Mouse (Mus musculus) lung, adult 2 months (tissue): Measurements from ENCODE around the gene Dab1. TPM values are rescaled to one million over a fixed set of nuclear protein-coding genes. Genes with fewer than 3 reads are reported as not detected.

Experiments used
- DNase-seq: peaks from one replicate; pipeline ENCODE4 v3.0.0; 2022
- H3K4me1 ChIP-seq: fragments of 200-500 bp; 2 replicates; pipeline ENCODE4 v1.6.1; 2011; ENCODE audit warnings: low read length; ENCODE audit not compliant: control insufficient read depth, insufficient read depth
- H3K4me3 ChIP-seq: fragments of 200-500 bp; replicated peaks from 2 replicates; pipeline ENCODE3; 2011; ENCODE audit warnings: low read depth, mild to moderate bottlenecking, control low read depth, low read length; ENCODE audit errors: extremely low read depth
- CTCF ChIP-seq: fragments of 200-500 bp; IDR thresholded peaks from 2 replicates; pipeline ENCODE4 v1.5.1; 2011; ENCODE audit warnings: mild to moderate bottlenecking, low read length, control low read depth; ENCODE audit not compliant: insufficient read depth
- POLR2A ChIP-seq: fragments of 200-500 bp; IDR thresholded peaks from 2 replicates; pipeline ENCODE4 v1.6.1; 2011; ENCODE audit warnings: low read depth, mild to moderate bottlenecking, control low read depth, low read length, borderline replicate concordance; ENCODE audit errors: extremely low read depth
- WGBS: fragments of 180-500 bp; shearing (Covaris S2); methylation state at CpG from one replicate; pipeline ENCODE4 v1.1.7; 2018; 5-methylcytosine and 5-hydroxymethylcytosine counted together
- polyA plus RNA-seq: library from polyadenylated mRNA; depleted of rRNA; stranded (reverse); fragments of >200 nt; gene quantifications from 2 replicates; pipeline ENCODE4 v1.2.3, GENCODE M21; 2012

The Dab1 gene
- polyA plus RNA-seq, 1 experiment = 0.28 TPM

DNA sequence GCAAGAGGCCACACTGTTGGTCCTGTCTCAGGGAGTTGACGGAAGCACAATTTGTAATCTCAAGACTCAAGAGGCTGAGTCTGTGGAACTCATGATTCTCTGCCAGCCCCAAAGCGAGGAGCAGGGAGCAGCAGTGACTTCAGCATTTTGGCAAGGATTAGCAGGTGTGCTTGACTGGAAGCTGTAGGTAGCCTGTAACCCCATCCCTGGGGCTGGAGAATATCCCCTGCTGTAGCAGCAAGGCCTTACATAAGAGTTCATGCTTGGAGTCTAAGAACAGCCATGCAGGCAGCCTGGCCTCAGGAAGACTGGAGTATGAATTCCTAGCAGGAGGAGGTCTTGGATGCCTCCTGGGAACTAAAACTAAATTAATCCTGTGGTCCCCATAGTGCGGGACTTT is 849.5 kb downstream of the Dab1 start:
- Histone ChIP-seq H3K4me1 (no peaks in the 10 kb centered on the region), H3K4me3 (no peak overlapping the region)
- WGBS = 68% methylated on average over 3 of the region's 3 CpGs
- DNase-seq = no peak
- TF ChIP-seq POLR2A (no peak), CTCF (no peak)

DNA sequence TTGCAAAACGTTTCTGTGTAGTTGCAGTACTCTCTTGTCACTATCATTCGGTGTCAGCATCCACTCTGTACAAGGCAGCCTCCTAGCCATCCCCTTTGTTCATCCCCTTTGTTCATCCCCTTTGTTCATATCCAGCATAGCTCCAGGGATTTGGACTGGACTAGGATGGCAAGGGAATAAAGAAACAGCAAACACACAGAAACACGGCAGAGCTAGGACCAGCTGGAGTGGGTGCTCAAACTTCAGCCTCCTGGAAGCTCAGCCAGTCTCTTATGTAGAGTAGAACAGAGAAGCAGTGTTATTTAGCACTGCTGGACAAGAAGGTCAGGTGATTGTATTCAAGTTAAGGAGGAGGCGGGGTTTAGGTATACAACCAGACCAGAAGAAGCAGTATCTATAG is 853.8 kb downstream of the Dab1 start:
- H3K4me3 ChIP-seq = no peak overlapping the region
- no peaks in the 10 kb centered on the region for H3K4me1 ChIP-seq
- 67% methylated on average over 4 of the region's 4 CpGs for WGBS
- no peak for TF ChIP-seq POLR2A
- TF ChIP-seq CTCF = no peak
- DNase-seq = no peak

GRCm38 (mm10) chr4:104476841-104477240 is 857.7 kb downstream of the Dab1 start:
- TF ChIP-seq CTCF (no peak), POLR2A (no peak)
- WGBS = 81% methylated on average over 7 of the region's 7 CpGs
- no peak for DNase-seq
- H3K4me1 ChIP-seq = no peaks in the 10 kb centered on the region
- no peak overlapping the region for H3K4me3 ChIP-seq

DNA sequence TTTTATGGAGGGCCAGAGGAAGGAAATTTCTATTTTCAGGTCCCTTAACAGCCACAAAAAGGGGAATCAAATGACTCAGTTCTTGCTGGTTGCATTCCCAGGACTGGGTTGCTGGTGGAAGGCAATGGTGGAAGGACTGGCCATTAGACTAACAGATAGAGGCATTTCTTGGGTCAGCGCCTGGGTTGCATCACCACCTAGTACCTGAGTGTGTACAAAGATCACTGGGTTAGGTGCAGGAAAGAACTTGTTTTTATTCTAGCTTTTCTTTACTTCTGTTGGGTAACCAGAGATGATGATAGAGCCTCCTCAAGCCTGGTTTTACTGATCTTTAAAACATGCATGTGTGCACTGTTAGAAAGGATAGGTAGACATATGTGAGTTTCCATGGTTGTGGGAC is 864.8 kb downstream of the Dab1 start:
- DNase-seq = no peak
- no peak for TF ChIP-seq CTCF
- no peak for TF ChIP-seq POLR2A
- H3K4me1 ChIP-seq = no peaks in the 10 kb centered on the region
- H3K4me3 ChIP-seq = no peak overlapping the region
- WGBS = 91% methylated on average over 1 of the region's 1 CpGs

DNA sequence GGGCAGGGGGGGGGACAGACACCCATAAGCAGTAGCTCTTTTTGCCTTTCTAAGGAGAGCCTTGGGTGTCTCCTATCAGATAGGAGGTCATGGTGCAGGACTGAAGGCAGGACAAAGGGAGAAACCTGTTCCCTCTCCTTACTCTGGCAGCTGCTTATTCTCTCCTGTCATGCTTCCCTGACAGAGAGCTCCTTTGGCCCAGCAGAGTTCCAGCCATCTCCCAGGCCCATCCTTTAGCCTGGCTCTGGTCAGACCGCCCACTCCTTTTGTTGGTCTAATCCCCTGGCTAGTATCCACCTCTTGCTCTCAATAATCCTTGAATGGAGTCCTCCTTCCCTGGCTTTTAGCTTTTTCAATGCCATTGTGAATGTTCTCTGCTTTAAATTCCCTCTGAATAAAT is 878.1 kb downstream of the Dab1 start:
- H3K4me1 ChIP-seq = no peaks in the 10 kb centered on the region
- WGBS = 90% methylated on average over 1 of the region's 1 CpGs
- H3K4me3 ChIP-seq = no peak overlapping the region
- DNase-seq = no peak
- no peak for TF ChIP-seq POLR2A
- TF ChIP-seq CTCF = no peak

GRCm38 (mm10) chr4:104500112-104500511 is 881.0 kb downstream of the Dab1 start:
- H3K4me3 ChIP-seq = no peak overlapping the region

DNA sequence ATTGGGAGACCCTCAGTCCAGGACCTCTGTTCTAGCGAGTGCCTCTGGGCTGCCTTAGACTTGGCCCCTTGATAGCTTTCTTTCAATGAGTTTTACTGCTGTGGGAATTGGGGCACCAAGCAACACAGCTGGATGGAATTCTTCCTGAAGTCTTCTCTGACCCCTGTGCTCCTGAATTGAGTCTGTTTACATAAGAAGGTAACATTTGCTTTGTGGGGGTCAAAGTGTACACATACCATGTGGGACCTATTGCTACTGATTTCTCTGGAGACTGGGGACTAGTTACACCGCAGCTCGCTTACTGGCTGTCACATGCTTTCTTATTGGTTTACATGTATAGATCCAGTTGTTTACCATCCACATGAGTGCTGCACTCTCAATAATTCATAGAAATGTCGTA is 881.5 kb downstream of the Dab1 start:
- no peak overlapping the region for H3K4me3 ChIP-seq
- no peaks in the 10 kb centered on the region for H3K4me1 ChIP-seq
- 47% methylated on average over 4 of the region's 4 CpGs for WGBS
- no peak for TF ChIP-seq POLR2A
- no peak for TF ChIP-seq CTCF
- no peak for DNase-seq

More at GRCm38 (mm10) chr4:104500112-104500511, 881.0 kb downstream of the Dab1 start:
- no peak for TF ChIP-seq CTCF
- TF ChIP-seq POLR2A = no peak
- no peaks in the 10 kb centered on the region for H3K4me1 ChIP-seq
- 88% methylated on average over 2 of the region's 2 CpGs for WGBS
- DNase-seq = no peak

GRCm38 (mm10) chr4:104501245-104501644 is 882.1 kb downstream of the Dab1 start:
- TF ChIP-seq POLR2A (no peak), CTCF (no peak)
- DNase-seq = no peak
- 72% methylated on average over 4 of the region's 4 CpGs for WGBS
- no peaks in the 10 kb centered on the region for H3K4me1 ChIP-seq
- H3K4me3 ChIP-seq = no peak overlapping the region

- no peak for TF ChIP-seq POLR2A
- TF ChIP-seq CTCF = no peak
- no peak for DNase-seq
- H3K4me3 ChIP-seq = no peak overlapping the region
- no peaks in the 10 kb centered on the region for H3K4me1 ChIP-seq
Measured at GRCm38 (mm10) chr4:104504916-104505315, 885.8 kb downstream of the Dab1 start.

- 58% methylated on average over 5 of the region's 5 CpGs for WGBS
- TF ChIP-seq POLR2A (no peak), CTCF (no peak)
Measured at GRCm38 (mm10) chr4:104509230-104509985, 890.2 kb downstream of the Dab1 start.

More at GRCm38 (mm10) chr4:104509230-104509985, 890.2 kb downstream of the Dab1 start:
- no peaks in the 10 kb centered on the region for H3K4me1 ChIP-seq
- DNase-seq = no peak
- no peak overlapping the region for H3K4me3 ChIP-seq
